Mouse (Mus musculus) cerebellum, postnatal 4 days (tissue): ENCODE results near the gene Tlcd1.

ENCODE experiments used
- DNase-seq, 2 experiments: peaks; one replicate each; pipeline ENCODE4 v3.0.0; 2022; ENCODE audit warnings: low spot score in 2 of 2, mixed read lengths in 1 of 2

Gene Tlcd1

DNA sequence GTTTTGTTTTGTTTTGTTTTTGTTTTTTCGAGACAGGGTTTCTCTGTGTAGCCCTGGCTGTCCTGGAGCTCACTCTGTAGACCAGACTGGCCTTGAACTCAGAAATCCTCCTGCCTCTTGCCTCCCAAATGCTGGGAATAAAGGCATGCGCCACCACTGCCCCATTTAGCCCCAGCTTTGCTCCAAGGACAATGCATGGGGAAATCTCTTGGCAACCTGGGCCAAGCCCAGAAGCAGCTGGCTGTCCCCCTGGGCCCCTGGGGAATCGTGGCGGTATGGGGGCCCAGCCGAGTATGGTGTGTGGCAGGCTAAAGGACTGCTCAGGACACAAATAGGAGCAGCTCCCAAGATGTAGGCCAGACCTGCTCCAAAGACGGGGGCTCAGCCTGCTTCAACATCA is 27.8 kb downstream of the Tlcd1 start:
- DNase-seq = no peak

- DNase-seq = no peak
Measured at GRCm38 (mm10) chr11:78205361-78206206, 29.1 kb downstream of the Tlcd1 start.

- DNase-seq = no peak
Measured at GRCm38 (mm10) chr11:78207190-78207589, 30.7 kb downstream of the Tlcd1 start.

- DNase-seq = no peak
Measured at GRCm38 (mm10) chr11:78209886-78210285, 33.4 kb downstream of the Tlcd1 start.

DNA sequence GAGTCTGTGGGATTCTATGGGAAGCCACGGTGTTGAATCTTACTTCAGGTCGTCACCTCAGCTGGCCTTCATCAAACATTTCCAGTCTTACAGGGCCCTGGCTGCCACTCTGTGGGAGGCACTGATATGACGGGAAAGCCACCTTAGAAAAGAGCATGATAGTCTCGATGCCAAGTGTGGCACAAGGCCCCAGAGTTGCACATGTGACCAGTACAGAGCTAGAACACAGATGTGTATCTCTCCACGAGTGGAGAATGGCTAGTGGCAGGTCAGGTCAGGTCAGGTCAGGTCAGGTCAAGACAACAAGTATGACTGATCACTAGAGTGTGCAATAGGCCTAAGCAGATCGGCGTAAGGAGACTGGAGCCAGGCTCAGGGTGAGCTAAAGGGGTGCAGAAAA is 34.1 kb downstream of the Tlcd1 start:
- no peak for DNase-seq

GRCm38 (mm10) chr11:78211513-78211912 is 35.0 kb downstream of the Tlcd1 start:
- no peak for DNase-seq

- DNase-seq = no peak
Measured at GRCm38 (mm10) chr11:78213086-78213817, 36.7 kb downstream of the Tlcd1 start.

- DNase-seq = no peak
Measured at GRCm38 (mm10) chr11:78215709-78216317, 39.3 kb downstream of the Tlcd1 start.

GRCm38 (mm10) chr11:78223586-78223985 is 47.1 kb downstream of the Tlcd1 start:
- no peak for DNase-seq
